Mouse (Mus musculus) lung, embryonic 16.5 days (tissue): ENCODE measurements around the gene Sfxn1. TPM values are rescaled to one million over a fixed set of nuclear protein-coding genes. Genes with fewer than 3 reads are reported as not detected.

Experiments
- ATAC-seq: fragments of 200-750 bp; cut with Nextera tagmentation; 2 replicates; pipeline ENCODE4 v1.8.0; 2017; ENCODE audit warnings: low read depth, mild to moderate bottlenecking, moderate library complexity
- H3K27ac ChIP-seq: fragments of 300-500 bp; sonication (generic); 2 replicates; pipeline ENCODE4 v1.5.1; 2014; ENCODE audit warnings: mild to moderate bottlenecking, control low read depth, low read length
- H3K27me3 ChIP-seq: fragments of 300-500 bp; sonication (generic); 2 replicates; pipeline ENCODE4 v1.6.1; 2014; ENCODE audit warnings: low read depth, low read length, mixed read lengths; ENCODE audit not compliant: control insufficient read depth, insufficient read depth
- H3K36me3 ChIP-seq: fragments of 300-500 bp; sonication (generic); 2 replicates; pipeline ENCODE4 v1.6.1; 2014; ENCODE audit warnings: low read length; ENCODE audit not compliant: control insufficient read depth, insufficient read depth
- H3K4me1 ChIP-seq: fragments of 300-500 bp; sonication (generic); replicated peaks from 2 replicates; pipeline ENCODE4 v1.6.1; 2014; ENCODE audit warnings: low read length, mixed read lengths; ENCODE audit not compliant: control insufficient read depth, insufficient read depth
- H3K4me2 ChIP-seq: fragments of 300-500 bp; sonication (generic); 2 replicates; pipeline ENCODE4 v1.6.1; 2014; ENCODE audit warnings: low read depth, low read length, control low read depth
- H3K4me3 ChIP-seq: fragments of 300-500 bp; sonication (generic); 2 replicates; pipeline ENCODE4 v1.5.1; 2014; ENCODE audit warnings: mild to moderate bottlenecking, low read length, control low read depth
- H3K9ac ChIP-seq: fragments of 300-500 bp; sonication (generic); 2 replicates; pipeline ENCODE4 v1.6.1; 2014; ENCODE audit warnings: low read length, control low read depth
- H3K9me3 ChIP-seq: fragments of 300-500 bp; sonication (generic); 2 replicates; pipeline ENCODE4 v1.6.1; 2016; ENCODE audit warnings: low read length; ENCODE audit not compliant: control insufficient read depth
- WGBS: fragments of 180-500 bp; shearing (Covaris S2); extraction: QIAGEN DNeasy Blood & Tissue Kit; methylation state at CpG from one replicate; pipeline ENCODE4 v1.1.7; 2014; 5-methylcytosine and 5-hydroxymethylcytosine counted together
- polyA plus RNA-seq: library from polyadenylated mRNA; unstranded; fragments of >200 nt; fragmentation: Nextera tagmentation; extraction: Ambion mirVana; gene quantifications from 2 replicates; pipeline ENCODE4 v1.2.1, GENCODE M21; 2015

The Sfxn1 gene
- polyA plus RNA-seq, 1 experiment from 2014 or later: 54.0 TPM

GRCm38 (mm10) chr13:54144624-54145023, 73.0 kb downstream of the Sfxn1 start:
- Histone ChIP-seq H3K36me3 (no peaks in the 10 kb centered on the region), H3K4me1 (no peaks in the 10 kb centered on the region)
- WGBS: 45% methylated on average over 5 of the region's 5 CpGs

GRCm38 (mm10) chr13:54147328-54147727, 75.7 kb downstream of the Sfxn1 start:
- no peak for ATAC-seq

More at GRCm38 (mm10) chr13:54144624-54145023, 73.0 kb downstream of the Sfxn1 start:
- Histone ChIP-seq H3K9ac (no peak overlapping the region), H3K9me3 (no peaks in the 10 kb centered on the region), H3K27me3 (no peaks in the 10 kb centered on the region), H3K27ac (no peak overlapping the region), H3K4me3 (no peak overlapping the region), H3K4me2 (no peak overlapping the region)
- ATAC-seq: no peak

GRCm38 (mm10) chr13:54152421-54152820, 80.8 kb downstream of the Sfxn1 start:
- Histone ChIP-seq H3K36me3 (no peaks in the 10 kb centered on the region), H3K4me1 (no peaks in the 10 kb centered on the region), H3K9me3 (no peaks in the 10 kb centered on the region), H3K4me2 (no peak overlapping the region), H3K27ac (no peak overlapping the region), H3K9ac (no peak overlapping the region), H3K4me3 (no peak overlapping the region), H3K27me3 (no peaks in the 10 kb centered on the region)
- no peak for ATAC-seq
- WGBS: 73% methylated on average over 1 of the region's 1 CpGs

More at GRCm38 (mm10) chr13:54147328-54147727, 75.7 kb downstream of the Sfxn1 start:
- no peaks in the 10 kb centered on the region for H3K27me3 ChIP-seq
- H3K36me3 ChIP-seq: no peaks in the 10 kb centered on the region
- H3K4me1 ChIP-seq: no peaks in the 10 kb centered on the region
- H3K9ac ChIP-seq: no peak overlapping the region
- H3K4me3 ChIP-seq: no peak overlapping the region
- no peak overlapping the region for H3K4me2 ChIP-seq
- 78% methylated on average over 1 of the region's 1 CpGs for WGBS
- no peak overlapping the region for H3K27ac ChIP-seq
- H3K9me3 ChIP-seq: no peaks in the 10 kb centered on the region

- no peaks in the 10 kb centered on the region for H3K27me3 ChIP-seq
- WGBS: 50% methylated on average over 7 of the region's 7 CpGs
- no peaks in the 10 kb centered on the region for H3K9me3 ChIP-seq
- H3K36me3 ChIP-seq: no peaks in the 10 kb centered on the region
- H3K4me2 ChIP-seq: no peak overlapping the region
- no peak overlapping the region for H3K9ac ChIP-seq
- no peak overlapping the region for H3K27ac ChIP-seq
- no peak for ATAC-seq
- H3K4me3 ChIP-seq: no peak overlapping the region
- H3K4me1 ChIP-seq: no peaks in the 10 kb centered on the region
Measured at GRCm38 (mm10) chr13:54152911-54153310, 81.2 kb downstream of the Sfxn1 start.

GRCm38 (mm10) chr13:54153672-54154218, 82.1 kb downstream of the Sfxn1 start:
- Histone ChIP-seq H3K4me2 (no peak overlapping the region), H3K27me3 (no peaks in the 10 kb centered on the region), H3K9me3 (no peaks in the 10 kb centered on the region), H3K36me3 (no peaks in the 10 kb centered on the region), H3K4me1 (no peaks in the 10 kb centered on the region), H3K4me3 (no peak overlapping the region), H3K27ac (no peak overlapping the region), H3K9ac (no peak overlapping the region)
- no peak for ATAC-seq
- 17% methylated on average over 9 of the region's 9 CpGs for WGBS

- no peak for ATAC-seq
- Histone ChIP-seq H3K9me3 (no peaks in the 10 kb centered on the region), H3K4me1 (no peaks in the 10 kb centered on the region), H3K36me3 (no peaks in the 10 kb centered on the region), H3K4me3 (no peak overlapping the region), H3K27me3 (no peaks in the 10 kb centered on the region), H3K27ac (no peak overlapping the region), H3K4me2 (no peak overlapping the region), H3K9ac (no peak overlapping the region)
- WGBS: 66% methylated on average over 2 of the region's 2 CpGs
Measured at GRCm38 (mm10) chr13:54155822-54156221, 84.2 kb downstream of the Sfxn1 start.

Other genes with a start within 250 kb of the Sfxn1 start
- 0.52 and 0.99 TPM in 2 replicates for gene Drd1, start 16.2 kb upstream of the Sfxn1 start, polyA plus RNA-seq
- 0.04 and 0.08 TPM in 2 replicates for gene Hrh2, start 120.3 kb downstream of the Sfxn1 start, polyA plus RNA-seq